Mouse (Mus musculus): ENCODE measurements around the gene Lrch1. TPM values are rescaled to one million over a fixed set of nuclear protein-coding genes. Genes with fewer than 3 reads are reported as not detected.
A peak's percentile ranks its signal among the peaks of the same experiment; 100 is the strongest.

The Lrch1 gene
- polyA plus RNA-seq, 1 experiment from 2014 or later, result 16.0 TPM

GRCm38 (mm10) chr14:74915025-74915424 lies 32.7 kb downstream of the Lrch1 start:
- no peak for ATAC-seq (ENCODE audit: insufficient number of reproducible peaks, insufficient read depth, low FRiP score, low read depth)
- no peaks in the 10 kb centered on the region for H3K36me3 ChIP-seq (ENCODE audit: control insufficient read depth, insufficient read depth, low read length)

GRCm38 (mm10) chr14:74913381-74914230 lies 34.1 kb downstream of the Lrch1 start:
- no peak for ATAC-seq (ENCODE audit: insufficient number of reproducible peaks, insufficient read depth, low FRiP score, low read depth)
- 47% methylated on average over 20 of the region's 20 CpGs for WGBS
- H3K9ac ChIP-seq (replicated peaks; ENCODE audit: low read depth, low read length), result no peak overlapping the region

More at GRCm38 (mm10) chr14:74915025-74915424, 32.7 kb downstream of the Lrch1 start:
- 52% methylated on average over 9 of the region's 9 CpGs for WGBS
- Histone ChIP-seq H3K9me3 (ENCODE audit: control insufficient read depth, low read depth, low read length) (no peaks in the 10 kb centered on the region), H3K9ac (replicated peaks; ENCODE audit: low read depth, low read length) (no peak overlapping the region), H3K27ac (ENCODE audit: low read length) (no peak overlapping the region; the same call in 1 of the 2 replicates), H3K27me3 (ENCODE audit: control insufficient read depth, insufficient read depth, low read length) (no peaks in the 10 kb centered on the region), H3K4me1 (ENCODE audit: control insufficient read depth, insufficient read depth, low read length) (peaks cover 33% of the 10 kb centered on the region), H3K4me3 (ENCODE audit: low read depth, low read length) (no peak overlapping the region), H3K4me2 (replicated peaks; ENCODE audit: low read depth, low read length) (no peak overlapping the region)

GRCm38 (mm10) chr14:74910363-74910762 lies 37.3 kb downstream of the Lrch1 start:
- H3K27ac ChIP-seq (ENCODE audit: low read length), result no peak overlapping the region
- H3K9me3 ChIP-seq (ENCODE audit: control insufficient read depth, low read depth, low read length), result no peaks in the 10 kb centered on the region
- 37% methylated on average over 5 of the region's 5 CpGs for WGBS
- H3K4me1 ChIP-seq (ENCODE audit: control insufficient read depth, insufficient read depth, low read length), result peaks cover 24% of the 10 kb centered on the region
- no peaks in the 10 kb centered on the region for H3K27me3 ChIP-seq (ENCODE audit: control insufficient read depth, insufficient read depth, low read length)
- no peaks in the 10 kb centered on the region for H3K36me3 ChIP-seq (ENCODE audit: control insufficient read depth, insufficient read depth, low read length)
- H3K4me3 ChIP-seq (ENCODE audit: low read depth, low read length), result no peak overlapping the region
- H3K9ac ChIP-seq (replicated peaks; ENCODE audit: low read depth, low read length), result no peak overlapping the region
- ATAC-seq (ENCODE audit: insufficient number of reproducible peaks, insufficient read depth, low FRiP score, low read depth), result peak; percentile 57
- no peak overlapping the region for H3K4me2 ChIP-seq (replicated peaks; ENCODE audit: low read depth, low read length)

More at GRCm38 (mm10) chr14:74913381-74914230, 34.1 kb downstream of the Lrch1 start:
- H3K4me1 ChIP-seq (ENCODE audit: control insufficient read depth, insufficient read depth, low read length), result peaks cover 33% of the 10 kb centered on the region
- H3K9me3 ChIP-seq (ENCODE audit: control insufficient read depth, low read depth, low read length), result no peaks in the 10 kb centered on the region
- no peaks in the 10 kb centered on the region for H3K36me3 ChIP-seq (ENCODE audit: control insufficient read depth, insufficient read depth, low read length)
- no peaks in the 10 kb centered on the region for H3K27me3 ChIP-seq (ENCODE audit: control insufficient read depth, insufficient read depth, low read length)
- H3K4me3 ChIP-seq (ENCODE audit: low read depth, low read length), result no peak overlapping the region
- H3K27ac ChIP-seq (ENCODE audit: low read length), result peak overlapping the region; percentile 36; the same call in 1 of the 2 replicates
- H3K4me2 ChIP-seq (replicated peaks; ENCODE audit: low read depth, low read length), result peak overlapping the region; percentile 18; the same call in 1 of the 2 replicates

- H3K27ac ChIP-seq (ENCODE audit: low read length), result no peak overlapping the region
Measured at GRCm38 (mm10) chr14:74909021-74909420, 38.7 kb downstream of the Lrch1 start.

DNA sequence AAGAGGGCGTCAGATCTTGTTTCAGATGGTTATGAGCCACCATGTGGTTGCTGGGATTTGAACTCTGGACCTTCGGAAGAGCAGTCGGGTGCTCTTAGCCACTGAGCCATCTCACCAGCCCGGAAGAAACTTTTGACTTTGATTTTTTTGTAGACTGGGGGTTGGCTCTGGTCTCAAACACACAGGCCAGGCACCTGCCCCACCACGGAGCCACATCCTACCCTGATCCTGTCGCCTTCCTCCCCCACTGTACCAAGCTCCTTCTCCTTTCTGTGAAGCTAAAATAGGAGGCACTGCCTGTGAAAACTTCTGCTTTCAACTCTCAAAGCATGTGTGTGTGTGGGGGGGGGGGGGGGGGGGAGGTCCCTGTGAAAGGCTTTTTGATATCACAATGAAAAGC lies 39.4 kb downstream of the Lrch1 start:
- ATAC-seq (ENCODE audit: insufficient number of reproducible peaks, insufficient read depth, low FRiP score, low read depth), result no peak
- H3K9ac ChIP-seq (replicated peaks; ENCODE audit: low read depth, low read length), result no peak overlapping the region
- H3K36me3 ChIP-seq (ENCODE audit: control insufficient read depth, insufficient read depth, low read length), result no peaks in the 10 kb centered on the region
- H3K4me3 ChIP-seq (ENCODE audit: low read depth, low read length), result no peak overlapping the region
- H3K27me3 ChIP-seq (ENCODE audit: control insufficient read depth, insufficient read depth, low read length), result no peaks in the 10 kb centered on the region
- WGBS, result 89% methylated on average over 6 of the region's 6 CpGs
- H3K4me1 ChIP-seq (ENCODE audit: control insufficient read depth, insufficient read depth, low read length), result peaks cover 5% of the 10 kb centered on the region; the same call in 1 of the 2 replicates
- no peak overlapping the region for H3K4me2 ChIP-seq (replicated peaks; ENCODE audit: low read depth, low read length)
- no peak overlapping the region for H3K27ac ChIP-seq (ENCODE audit: low read length)
- H3K9me3 ChIP-seq (ENCODE audit: control insufficient read depth, low read depth, low read length), result no peaks in the 10 kb centered on the region

More at GRCm38 (mm10) chr14:74909021-74909420, 38.7 kb downstream of the Lrch1 start:
- Histone ChIP-seq H3K9me3 (ENCODE audit: control insufficient read depth, low read depth, low read length) (no peaks in the 10 kb centered on the region), H3K4me2 (replicated peaks; ENCODE audit: low read depth, low read length) (no peak overlapping the region), H3K36me3 (ENCODE audit: control insufficient read depth, insufficient read depth, low read length) (no peaks in the 10 kb centered on the region), H3K4me1 (ENCODE audit: control insufficient read depth, insufficient read depth, low read length) (peaks cover 11% of the 10 kb centered on the region), H3K27me3 (ENCODE audit: control insufficient read depth, insufficient read depth, low read length) (no peaks in the 10 kb centered on the region), H3K9ac (replicated peaks; ENCODE audit: low read depth, low read length) (no peak overlapping the region), H3K4me3 (ENCODE audit: low read depth, low read length) (no peak overlapping the region)
- WGBS, result 76% methylated on average over 8 of the region's 8 CpGs
- no peak for ATAC-seq (ENCODE audit: insufficient number of reproducible peaks, insufficient read depth, low FRiP score, low read depth)

DNA sequence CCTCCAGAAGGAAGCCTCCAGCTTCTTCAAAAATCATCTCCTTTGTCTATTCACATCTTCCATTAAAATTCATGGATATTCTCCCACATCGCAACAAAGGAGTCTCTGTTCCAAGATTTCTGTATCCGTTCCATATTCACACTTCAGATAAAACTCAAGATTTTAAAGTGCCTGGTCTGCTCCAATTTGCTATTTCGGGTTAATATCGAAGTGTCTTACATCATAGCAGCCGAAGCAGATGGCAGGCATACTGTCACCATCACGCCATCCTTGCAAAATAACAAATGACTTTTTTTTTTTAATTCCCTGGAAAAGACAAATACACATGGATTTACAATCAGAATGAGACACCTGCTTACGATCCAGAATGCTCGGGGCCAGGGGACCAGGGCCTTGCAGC lies 40.0 kb downstream of the Lrch1 start:
- Histone ChIP-seq H3K4me2 (replicated peaks; ENCODE audit: low read depth, low read length) (no peak overlapping the region), H3K4me3 (ENCODE audit: low read depth, low read length) (no peak overlapping the region), H3K4me1 (ENCODE audit: control insufficient read depth, insufficient read depth, low read length) (peaks cover 5% of the 10 kb centered on the region; the same call in 1 of the 2 replicates), H3K27me3 (ENCODE audit: control insufficient read depth, insufficient read depth, low read length) (no peaks in the 10 kb centered on the region), H3K9ac (replicated peaks; ENCODE audit: low read depth, low read length) (no peak overlapping the region), H3K36me3 (ENCODE audit: control insufficient read depth, insufficient read depth, low read length) (no peaks in the 10 kb centered on the region), H3K9me3 (ENCODE audit: control insufficient read depth, low read depth, low read length) (no peaks in the 10 kb centered on the region), H3K27ac (ENCODE audit: low read length) (no peak overlapping the region)
- no peak for ATAC-seq (ENCODE audit: insufficient number of reproducible peaks, insufficient read depth, low FRiP score, low read depth)
- 82% methylated on average over 8 of the region's 8 CpGs for WGBS

DNA sequence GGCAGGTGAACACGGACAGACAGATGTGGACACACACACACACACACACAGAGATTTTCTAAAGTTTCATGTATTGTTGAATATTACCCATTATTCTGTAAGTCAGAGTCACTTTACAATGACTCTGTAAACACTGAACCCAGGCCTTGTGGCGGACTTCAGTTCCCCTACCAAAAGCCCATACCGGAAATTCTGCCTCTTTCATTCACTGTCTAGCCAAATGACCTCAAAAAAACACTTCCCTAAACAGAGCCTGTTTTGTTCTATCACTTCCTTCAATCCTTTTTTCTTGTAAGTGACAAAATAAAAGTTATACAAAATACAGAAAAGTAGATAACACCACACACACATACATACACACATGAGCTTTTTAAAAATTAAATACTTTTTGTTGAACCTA lies 41.7 kb downstream of the Lrch1 start:
- H3K9ac ChIP-seq (replicated peaks; ENCODE audit: low read depth, low read length), result no peak overlapping the region
- no peak overlapping the region for H3K4me3 ChIP-seq (ENCODE audit: low read depth, low read length)
- H3K27me3 ChIP-seq (ENCODE audit: control insufficient read depth, insufficient read depth, low read length), result no peaks in the 10 kb centered on the region
- H3K36me3 ChIP-seq (ENCODE audit: control insufficient read depth, insufficient read depth, low read length), result no peaks in the 10 kb centered on the region
- H3K27ac ChIP-seq (ENCODE audit: low read length), result no peak overlapping the region
- H3K4me1 ChIP-seq (ENCODE audit: control insufficient read depth, insufficient read depth, low read length), result peaks cover 5% of the 10 kb centered on the region; the same call in 1 of the 2 replicates
- WGBS, result 43% methylated on average over 3 of the region's 3 CpGs
- no peak for ATAC-seq (ENCODE audit: insufficient number of reproducible peaks, insufficient read depth, low FRiP score, low read depth)
- H3K9me3 ChIP-seq (ENCODE audit: control insufficient read depth, low read depth, low read length), result no peaks in the 10 kb centered on the region
- H3K4me2 ChIP-seq (replicated peaks; ENCODE audit: low read depth, low read length), result no peak overlapping the region

DNA sequence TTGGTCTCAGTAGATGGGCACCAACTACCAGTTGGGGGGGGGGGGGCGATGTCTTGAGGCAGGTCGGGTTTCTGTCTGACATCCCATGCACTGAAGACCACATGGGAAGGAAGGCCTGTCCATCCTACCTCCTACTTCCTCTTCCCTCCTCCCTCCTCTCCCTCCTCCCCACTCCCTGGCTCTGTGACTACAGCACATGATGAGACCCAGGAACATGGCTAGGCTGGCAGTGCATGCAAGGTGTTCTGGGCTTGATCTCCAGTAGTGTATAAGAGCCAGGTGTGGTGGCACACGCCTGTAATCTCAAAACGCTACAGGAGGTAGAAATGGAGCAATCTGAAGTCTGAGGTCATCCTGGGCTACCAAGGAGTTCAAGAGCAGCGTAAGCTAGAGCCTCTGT lies 43.2 kb downstream of the Lrch1 start:
- WGBS, result 88% methylated on average over 5 of the region's 5 CpGs
- H3K27ac ChIP-seq (ENCODE audit: low read length), result no peak overlapping the region
- no peak for ATAC-seq (ENCODE audit: insufficient number of reproducible peaks, insufficient read depth, low FRiP score, low read depth)
- H3K36me3 ChIP-seq (ENCODE audit: control insufficient read depth, insufficient read depth, low read length), result no peaks in the 10 kb centered on the region
- peaks cover 9% of the 10 kb centered on the region for H3K4me1 ChIP-seq (ENCODE audit: control insufficient read depth, insufficient read depth, low read length)
- no peak overlapping the region for H3K9ac ChIP-seq (replicated peaks; ENCODE audit: low read depth, low read length)
- H3K27me3 ChIP-seq (ENCODE audit: control insufficient read depth, insufficient read depth, low read length), result no peaks in the 10 kb centered on the region
- no peak overlapping the region for H3K4me3 ChIP-seq (ENCODE audit: low read depth, low read length)
- H3K9me3 ChIP-seq (ENCODE audit: control insufficient read depth, low read depth, low read length), result no peaks in the 10 kb centered on the region
- no peak overlapping the region for H3K4me2 ChIP-seq (replicated peaks; ENCODE audit: low read depth, low read length)
